Mouse (Mus musculus) intestine, embryonic 16.5 days (tissue): ENCODE measurements around the gene Stard10. TPM values are rescaled to one million over a fixed set of nuclear protein-coding genes. Genes with fewer than 3 reads are reported as not detected.

Source experiments
- ATAC-seq: fragments of 200-750 bp; cut with Nextera tagmentation; 2 replicates; pipeline ENCODE4 v1.8.0; 2017; ENCODE audit warnings: moderate TSS enrichment, moderate library complexity
- H3K27ac ChIP-seq: fragments of 300-500 bp; sonication (generic); 2 replicates; pipeline ENCODE4 v1.5.1; 2014; ENCODE audit warnings: mild to moderate bottlenecking, low read length
- H3K27me3 ChIP-seq: fragments of 300-500 bp; sonication (generic); replicated peaks from 2 replicates; pipeline ENCODE4 v1.6.1; 2014; ENCODE audit warnings: low read length, control low read depth, mixed read lengths; ENCODE audit not compliant: control insufficient read depth, insufficient read depth
- H3K36me3 ChIP-seq: fragments of 300-500 bp; sonication (generic); 2 replicates; pipeline ENCODE4 v1.6.1; 2014; ENCODE audit warnings: low read length, control low read depth; ENCODE audit not compliant: control insufficient read depth, insufficient read depth
- H3K4me1 ChIP-seq: fragments of 300-500 bp; sonication (generic); 2 replicates; pipeline ENCODE4 v1.6.1; 2014; ENCODE audit warnings: low read length, control low read depth, mixed read lengths; ENCODE audit not compliant: control insufficient read depth, insufficient read depth
- H3K4me2 ChIP-seq: fragments of 300-500 bp; sonication (generic); 2 replicates; pipeline ENCODE4 v1.6.1; 2014; ENCODE audit warnings: low read depth, low read length, control low read depth
- H3K4me3 ChIP-seq: fragments of 300-500 bp; sonication (generic); 2 replicates; pipeline ENCODE4 v1.5.1; 2014; ENCODE audit warnings: mild to moderate bottlenecking, low read length
- H3K9ac ChIP-seq: fragments of 300-500 bp; sonication (generic); 2 replicates; pipeline ENCODE4 v1.6.1; 2014; ENCODE audit warnings: low read depth, low read length
- H3K9me3 ChIP-seq: fragments of 300-500 bp; sonication (generic); 2 replicates; pipeline ENCODE4 v1.6.1; 2016; ENCODE audit warnings: low read length, control low read depth; ENCODE audit not compliant: control insufficient read depth
- whole genome bisulfite sequencing: fragments of 180-500 bp; shearing (Covaris S2); extraction: QIAGEN DNeasy Blood & Tissue Kit; methylation state at CpG from one replicate; pipeline ENCODE4 v1.1.7; 2014; 5-methylcytosine and 5-hydroxymethylcytosine counted together
- polyA plus RNA-seq: library from polyadenylated mRNA; unstranded; fragments of >200 nt; fragmentation: Nextera tagmentation; extraction: Ambion mirVana; gene quantifications from 2 replicates; pipeline ENCODE4 v1.2.1, GENCODE M21; 2015

Stard10 gene
- polyA plus RNA-seq, 1 experiment from 2014 or later = 106 TPM

DNA sequence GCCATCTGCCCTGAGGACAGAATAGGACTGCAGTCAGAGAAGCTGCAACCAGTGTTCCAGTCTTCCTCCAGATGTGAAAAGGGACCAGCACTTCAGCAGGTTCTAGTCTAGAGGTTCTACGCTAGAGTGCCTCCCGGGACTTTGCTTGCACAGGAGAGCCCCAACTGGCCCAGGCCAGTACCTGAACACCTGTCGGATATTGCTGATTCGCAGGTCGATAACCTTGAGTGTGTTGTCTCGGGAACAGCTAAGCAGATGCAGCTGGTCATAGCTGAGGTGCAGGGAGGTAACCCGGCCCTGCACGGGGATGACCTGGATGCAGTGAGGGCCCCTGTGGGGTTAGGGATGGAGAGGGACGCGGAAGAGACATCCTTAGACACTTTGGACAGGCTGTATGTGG lies 26.5 kb upstream of the Stard10 start:
- H3K4me1 ChIP-seq = no peaks in the 10 kb centered on the region
- peaks cover 7% of the 10 kb centered on the region; the same call in 1 of the 2 replicates for H3K36me3 ChIP-seq
- ATAC-seq = no peak; the same call in 1 of the 2 replicates
- no peak overlapping the region for H3K4me3 ChIP-seq
- no peaks in the 10 kb centered on the region for H3K27me3 ChIP-seq
- no peaks in the 10 kb centered on the region for H3K9me3 ChIP-seq
- WGBS = 87% methylated on average over 10 of the region's 10 CpGs
- no peak overlapping the region for H3K4me2 ChIP-seq
- H3K9ac ChIP-seq = no peak overlapping the region
- H3K27ac ChIP-seq = no peak overlapping the region

DNA sequence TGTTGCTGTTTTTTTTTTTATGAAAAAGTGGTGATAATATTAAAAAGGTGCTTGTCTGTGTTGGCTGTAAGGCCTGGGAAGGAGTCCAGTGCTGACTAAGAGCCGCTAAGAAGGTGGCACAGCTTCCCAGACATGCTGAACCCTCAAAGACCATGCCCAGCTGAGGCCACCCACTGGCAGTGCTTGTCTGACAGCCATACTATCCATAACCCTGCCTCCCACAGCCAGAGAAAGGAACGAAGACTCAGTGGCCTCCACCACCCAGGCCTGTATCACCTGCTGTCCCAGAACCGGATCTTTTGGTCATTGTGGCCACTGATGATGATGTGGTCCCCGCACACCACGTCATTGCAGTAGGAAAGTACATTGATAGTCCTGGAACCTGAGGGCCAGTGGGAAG lies 25.7 kb upstream of the Stard10 start:
- Histone ChIP-seq H3K4me1 (peaks cover 2% of the 10 kb centered on the region; the same call in 1 of the 2 replicates), H3K9ac (no peak overlapping the region), H3K27ac (no peak overlapping the region), H3K4me2 (no peak overlapping the region), H3K9me3 (no peaks in the 10 kb centered on the region), H3K36me3 (peaks cover 7% of the 10 kb centered on the region; the same call in 1 of the 2 replicates), H3K27me3 (no peaks in the 10 kb centered on the region), H3K4me3 (no peak overlapping the region)
- no peak for ATAC-seq
- 88% methylated on average over 5 of the region's 5 CpGs for WGBS

- Histone ChIP-seq H3K27me3 (no peaks in the 10 kb centered on the region), H3K4me2 (no peak overlapping the region), H3K36me3 (peaks cover 7% of the 10 kb centered on the region; the same call in 1 of the 2 replicates), H3K4me3 (no peak overlapping the region), H3K9ac (no peak overlapping the region), H3K9me3 (no peaks in the 10 kb centered on the region), H3K27ac (no peak overlapping the region), H3K4me1 (peaks cover 7% of the 10 kb centered on the region)
- no peak for ATAC-seq
- WGBS = 89% methylated on average over 8 of the region's 8 CpGs
These were observed 25.2 kb upstream of the Stard10 start for GRCm38 (mm10) chr7:101291641-101292040.

- Histone ChIP-seq H3K27ac (no peak overlapping the region), H3K27me3 (no peaks in the 10 kb centered on the region), H3K9me3 (no peaks in the 10 kb centered on the region), H3K9ac (no peak overlapping the region), H3K36me3 (peaks cover 7% of the 10 kb centered on the region; the same call in 1 of the 2 replicates), H3K4me2 (no peak overlapping the region), H3K4me3 (no peak overlapping the region), H3K4me1 (peaks cover 11% of the 10 kb centered on the region)
- 67% methylated on average over 3 of the region's 4 CpGs for WGBS
- no peak for ATAC-seq
These were observed 24.8 kb upstream of the Stard10 start for GRCm38 (mm10) chr7:101292086-101292485.

- H3K4me2 ChIP-seq = no peak overlapping the region
- no peak overlapping the region for H3K9ac ChIP-seq
- H3K36me3 ChIP-seq = peaks cover 7% of the 10 kb centered on the region; the same call in 1 of the 2 replicates
- H3K27ac ChIP-seq = no peak overlapping the region
- no peak overlapping the region for H3K4me3 ChIP-seq
- no peaks in the 10 kb centered on the region for H3K9me3 ChIP-seq
- no peak for ATAC-seq
- no peaks in the 10 kb centered on the region for H3K27me3 ChIP-seq
- peaks cover 14% of the 10 kb centered on the region for H3K4me1 ChIP-seq
- WGBS = 91% methylated on average over 1 of the region's 1 CpGs
These were observed 24.2 kb upstream of the Stard10 start for GRCm38 (mm10) chr7:101292696-101293095.

- peaks cover 14% of the 10 kb centered on the region for H3K4me1 ChIP-seq
- no peaks in the 10 kb centered on the region for H3K27me3 ChIP-seq
- H3K36me3 ChIP-seq = peaks cover 7% of the 10 kb centered on the region; the same call in 1 of the 2 replicates
- no peak overlapping the region for H3K27ac ChIP-seq
- WGBS = 55% methylated on average over 4 of the region's 4 CpGs
- ATAC-seq = no peak
- no peaks in the 10 kb centered on the region for H3K9me3 ChIP-seq
- no peak overlapping the region for H3K4me3 ChIP-seq
- no peak overlapping the region for H3K9ac ChIP-seq
- no peak overlapping the region for H3K4me2 ChIP-seq
These were observed 23.7 kb upstream of the Stard10 start for GRCm38 (mm10) chr7:101293138-101293537.

DNA sequence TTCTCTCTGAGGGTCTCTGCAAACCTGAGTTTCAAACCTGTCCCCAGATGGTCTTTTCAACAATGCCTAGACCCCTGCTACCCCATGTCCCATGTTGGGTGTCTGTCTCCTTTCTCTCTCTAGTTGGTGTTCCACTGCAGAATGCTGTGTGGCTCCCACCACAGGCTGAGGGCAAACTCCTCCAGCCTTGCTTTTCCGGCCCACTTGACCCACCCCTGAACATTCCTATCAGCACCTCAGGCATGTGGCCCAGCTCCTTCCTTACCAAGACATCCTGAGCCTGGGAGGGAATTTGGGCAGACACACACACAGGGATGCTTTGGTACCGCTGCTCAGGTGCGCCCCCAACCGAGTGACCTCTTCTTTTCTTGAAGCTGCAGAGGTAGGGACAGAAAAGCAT lies 23.3 kb upstream of the Stard10 start:
- ATAC-seq = no peak
- peaks cover 7% of the 10 kb centered on the region; the same call in 1 of the 2 replicates for H3K36me3 ChIP-seq
- WGBS = 56% methylated on average over 4 of the region's 4 CpGs
- H3K4me1 ChIP-seq = peaks cover 14% of the 10 kb centered on the region
- H3K4me3 ChIP-seq = no peak overlapping the region
- H3K9me3 ChIP-seq = no peaks in the 10 kb centered on the region
- H3K27me3 ChIP-seq = no peaks in the 10 kb centered on the region
- no peak overlapping the region for H3K9ac ChIP-seq
- H3K27ac ChIP-seq = no peak overlapping the region
- no peak overlapping the region for H3K4me2 ChIP-seq

GRCm38 (mm10) chr7:101295438-101295837 lies 21.4 kb upstream of the Stard10 start:
- no peaks in the 10 kb centered on the region for H3K27me3 ChIP-seq
- H3K4me3 ChIP-seq = no peak overlapping the region
- peaks cover 18% of the 10 kb centered on the region for H3K4me1 ChIP-seq
- no peak overlapping the region for H3K4me2 ChIP-seq
- WGBS = 67% methylated on average over 1 of the region's 1 CpGs
- H3K9me3 ChIP-seq = no peaks in the 10 kb centered on the region
- no peak overlapping the region for H3K27ac ChIP-seq
- ATAC-seq = no peak
- peaks cover 3% of the 10 kb centered on the region; the same call in 1 of the 2 replicates for H3K36me3 ChIP-seq
- no peak overlapping the region for H3K9ac ChIP-seq

DNA sequence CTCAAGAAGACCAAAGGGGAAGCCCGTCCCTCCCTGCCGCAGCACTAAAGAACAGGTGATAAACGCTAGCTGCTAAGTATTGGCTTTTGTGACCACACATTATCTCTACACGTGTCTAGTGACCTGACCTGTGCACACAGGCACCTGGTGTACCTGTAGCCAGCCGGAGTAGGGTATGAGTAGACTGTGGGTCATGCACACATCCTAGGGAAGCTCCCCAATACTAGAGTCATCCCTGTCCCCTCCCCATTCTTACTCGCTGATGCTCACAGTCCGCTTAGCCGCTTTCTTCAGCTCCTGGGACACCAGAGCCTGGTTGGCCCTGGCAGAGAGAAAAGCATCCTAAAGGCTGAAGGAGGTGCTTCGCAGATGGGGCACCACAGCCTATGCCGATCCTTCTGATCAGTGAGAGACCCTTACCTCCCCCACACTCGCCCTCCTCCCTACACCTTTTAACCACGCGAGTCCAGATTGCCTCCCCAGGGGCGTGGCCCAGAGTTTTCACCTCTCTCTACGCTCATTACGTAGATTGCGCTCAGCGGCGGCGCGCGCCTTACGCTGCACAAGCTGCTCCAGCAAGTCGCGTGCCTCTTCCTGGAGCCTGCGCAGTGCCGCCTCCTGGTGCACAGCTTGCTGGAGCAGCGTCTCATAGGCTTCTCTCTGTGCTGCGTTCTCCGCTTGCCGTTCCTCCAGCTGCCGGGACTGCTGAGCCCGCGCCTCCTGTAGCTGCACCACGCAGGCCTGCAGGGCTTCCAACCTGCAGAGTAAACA lies 20.4 kb upstream of the Stard10 start:
- no peaks in the 10 kb centered on the region for H3K9me3 ChIP-seq
- peak overlapping the region; percentile 75 for H3K4me2 ChIP-seq
- ATAC-seq = peak; percentile 87
- no peaks in the 10 kb centered on the region for H3K27me3 ChIP-seq
- peak overlapping the region; percentile 40 for H3K4me3 ChIP-seq
- 11% methylated on average over 35 of the region's 35 CpGs for WGBS
- peak overlapping the region; percentile 23; the same call in 1 of the 2 replicates for H3K27ac ChIP-seq
- peaks cover 3% of the 10 kb centered on the region; the same call in 1 of the 2 replicates for H3K36me3 ChIP-seq
- peak overlapping the region; percentile 66 for H3K9ac ChIP-seq
- H3K4me1 ChIP-seq = peaks cover 26% of the 10 kb centered on the region
